Mouse (Mus musculus) myocyte (in vitro differentiated cells): ENCODE measurements around the gene Fiz1.

Source experiments
- CEBPB ChIP-seq: IDR thresholded peaks from 2 replicates; pipeline ENCODE4 v1.6.1; 2011; ENCODE audit warnings: mild to moderate bottlenecking, moderate library complexity; ENCODE audit not compliant: poor library complexity, insufficient read depth, severe bottlenecking
- E2F4 ChIP-seq: IDR thresholded peaks from one replicate; pipeline ENCODE4 v1.6.1; 2011; ENCODE audit warnings: mild to moderate bottlenecking, control low read depth, moderate library complexity; ENCODE audit not compliant: insufficient read depth
- MAX ChIP-seq: IDR thresholded peaks from one replicate; pipeline ENCODE4 v1.6.1; 2011; ENCODE audit warnings: low read depth, mild to moderate bottlenecking, control low read depth
- MYOG ChIP-seq, 3 experiments: IDR thresholded peaks; one replicate each; pipeline ENCODE4 v1.6.1; 2011; ENCODE audit warnings: control low read depth in 2 of 3, low read depth in 2 of 3, mild to moderate bottlenecking in 2 of 3; ENCODE audit not compliant: insufficient read length in 2 of 3, control insufficient read depth in 1 of 3, insufficient read depth in 1 of 3
- POLR2A ChIP-seq: IDR thresholded peaks from one replicate; pipeline ENCODE4 v1.6.1; 2011; ENCODE audit warnings: low read depth, mild to moderate bottlenecking, control low read depth, moderate library complexity; ENCODE audit not compliant: insufficient read length
- POLR2AphosphoS2 ChIP-seq: IDR thresholded peaks from one replicate; pipeline ENCODE4 v1.6.1; 2011; ENCODE audit warnings: low read depth, control low read depth; ENCODE audit not compliant: insufficient read length
- REST ChIP-seq: IDR thresholded peaks from one replicate; pipeline ENCODE4 v1.6.1; 2011; ENCODE audit warnings: mild to moderate bottlenecking, control low read depth, moderate library complexity; ENCODE audit not compliant: insufficient read depth, insufficient read length
- SRF ChIP-seq: IDR thresholded peaks from one replicate; pipeline ENCODE4 v1.6.1; 2011; ENCODE audit warnings: low read depth; ENCODE audit not compliant: control insufficient read depth, insufficient read length
- TCF12 ChIP-seq: IDR thresholded peaks from one replicate; pipeline ENCODE4 v1.6.1; 2011; ENCODE audit warnings: mild to moderate bottlenecking, control low read depth; ENCODE audit not compliant: poor library complexity, insufficient read depth, severe bottlenecking
- TCF3 ChIP-seq: IDR thresholded peaks from one replicate; pipeline ENCODE4 v1.6.1; 2011; ENCODE audit warnings: low read depth, control low read depth; ENCODE audit not compliant: insufficient read length
- USF1 ChIP-seq: IDR thresholded peaks from one replicate; pipeline ENCODE4 v1.6.1; 2011; ENCODE audit warnings: low read depth, mild to moderate bottlenecking, control low read depth, moderate library complexity

- TF ChIP-seq USF1 (no peak), POLR2AphosphoS2 (no peak), TCF3 (no peak), MYOG (IDR thresholded peaks at IDR 0.05; ENCODE audit: control insufficient read depth in 1 of 3, insufficient read depth in 1 of 3, insufficient read length in 2 of 3, low read depth in 2 of 3) (no peak), POLR2A (no peak), REST (no peak), TCF12 (no peak), CEBPB (no peak), SRF (no peak), E2F4 (no peak), MAX (no peak)
These were observed 19.1 kb downstream of the Fiz1 start for GRCm38 (mm10) chr7:4995268-4996002.
